Mouse (Mus musculus) neural tube, embryonic 10.5 days (tissue): ENCODE results near the gene Ccni.

ENCODE experiments used
- DNase-seq: peaks from one replicate; pipeline ENCODE4 v3.0.0-alpha.2; 2017; ENCODE audit warnings: low spot score; ENCODE audit errors: extremely low spot score

Gene Ccni

DNA sequence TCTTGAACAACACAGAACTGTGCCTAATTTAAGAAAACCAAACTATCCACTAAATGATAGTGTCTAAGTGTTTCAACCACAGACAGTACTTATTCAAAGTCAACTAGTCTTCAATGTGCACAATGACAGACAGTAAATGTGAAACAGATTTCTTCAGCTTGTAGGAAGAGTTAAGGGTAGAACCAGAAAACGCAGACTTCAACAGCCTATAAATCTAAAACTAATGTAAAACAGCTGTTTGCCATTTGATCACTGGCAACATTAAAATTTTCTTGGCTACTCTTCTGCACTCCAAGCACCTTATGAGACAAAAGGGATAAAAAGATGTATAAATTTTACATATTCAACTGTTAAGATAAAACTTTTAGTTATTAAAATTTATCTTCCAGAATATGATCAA, 5.1 kb downstream of the Ccni start:
- no peak for DNase-seq

DNA sequence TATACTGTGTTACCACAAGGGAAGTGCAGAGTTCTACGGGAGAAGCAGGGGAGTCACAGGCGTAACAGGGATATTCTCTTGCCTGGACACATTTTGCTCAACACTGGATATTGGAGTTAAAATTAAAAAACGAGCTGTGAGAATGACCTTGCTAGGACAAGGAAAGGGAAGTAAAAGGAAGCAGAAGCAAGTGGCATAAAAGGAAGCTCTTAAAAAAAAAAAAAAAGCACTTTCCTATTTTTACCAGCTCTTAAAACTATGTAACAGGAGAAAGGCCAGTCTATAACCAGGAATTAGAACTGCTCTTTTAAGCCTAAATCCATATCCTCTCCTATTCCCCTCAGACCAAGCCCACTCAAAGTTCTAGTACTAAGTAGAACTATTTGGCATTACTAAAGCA, 8.1 kb downstream of the Ccni start:
- DNase-seq, result no peak

DNA sequence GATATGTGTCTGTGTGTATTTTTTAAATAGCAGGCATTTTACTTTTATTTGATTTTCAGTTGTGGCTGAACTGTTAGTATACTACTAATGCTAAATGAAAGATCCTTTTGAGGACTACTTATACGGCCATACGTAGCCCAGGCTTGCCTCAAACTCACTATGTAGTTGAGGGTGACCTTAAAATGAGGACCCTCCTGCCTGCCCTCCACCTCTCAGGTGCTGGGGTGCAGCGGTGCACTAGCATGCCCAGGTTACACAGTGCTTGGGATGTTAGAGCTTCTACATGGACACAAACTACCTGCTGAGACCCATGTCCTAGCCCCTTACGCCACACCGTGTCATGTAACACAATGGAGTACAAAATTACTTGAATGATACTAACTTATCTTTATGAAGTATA, 15.9 kb downstream of the Ccni start:
- DNase-seq, result no peak

DNA sequence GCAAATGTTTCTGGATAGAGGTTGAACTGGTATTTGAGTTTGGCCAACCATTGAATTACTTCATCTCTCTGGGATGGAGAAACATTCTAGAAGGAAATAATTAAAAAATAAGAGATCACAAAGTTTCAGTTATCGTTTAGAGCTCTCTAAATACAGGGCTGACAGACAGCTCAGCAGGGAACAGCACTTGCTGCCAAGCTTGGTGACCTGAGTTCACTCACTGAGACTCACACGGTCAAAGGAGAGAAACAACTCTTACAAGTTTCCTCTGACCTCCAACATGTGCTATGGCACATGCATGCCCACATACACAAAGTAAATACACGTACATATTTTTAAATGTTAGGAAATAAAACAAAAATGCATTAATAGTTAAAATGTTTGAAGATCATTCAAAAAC, 16.7 kb downstream of the Ccni start:
- no peak for DNase-seq

DNA sequence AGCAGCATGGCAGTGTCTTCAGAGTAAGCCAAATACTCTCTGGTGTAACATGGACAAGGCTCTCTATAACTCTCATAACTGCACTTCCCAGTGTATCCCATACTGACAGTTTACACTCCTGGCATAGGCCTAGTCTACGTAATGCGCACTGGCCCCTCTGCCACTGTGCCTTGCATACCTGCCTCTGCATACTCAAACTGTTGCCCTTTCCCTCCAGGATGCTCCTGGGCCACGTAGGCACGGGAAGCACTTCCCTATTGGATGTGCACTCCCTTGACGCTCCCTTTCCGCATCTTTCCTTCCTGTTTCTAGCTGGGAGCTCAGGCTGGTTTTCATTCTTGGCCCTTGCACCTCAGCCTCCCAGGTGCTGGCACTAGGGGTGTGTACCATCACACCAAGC, 21.7 kb downstream of the Ccni start:
- no peak for DNase-seq

DNA sequence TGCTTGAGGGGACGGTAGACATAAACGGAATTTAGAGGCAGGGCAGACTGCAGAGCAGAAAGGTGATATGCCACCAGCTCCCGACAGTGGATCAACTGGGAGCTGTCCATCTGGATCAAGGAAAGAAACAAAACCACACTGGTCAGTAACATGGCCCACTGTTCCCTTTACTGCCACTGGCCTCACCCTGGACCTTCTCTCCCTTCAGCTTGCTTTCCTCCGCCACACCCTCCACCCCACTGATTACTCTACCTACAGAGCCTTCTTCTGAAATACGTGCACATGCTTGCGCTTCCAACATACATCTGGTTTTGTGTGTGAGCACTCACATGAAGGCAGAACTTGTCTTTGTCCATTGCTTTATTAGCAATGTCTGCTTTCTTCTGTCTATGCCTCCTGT, 23.0 kb downstream of the Ccni start:
- no peak for DNase-seq

DNA sequence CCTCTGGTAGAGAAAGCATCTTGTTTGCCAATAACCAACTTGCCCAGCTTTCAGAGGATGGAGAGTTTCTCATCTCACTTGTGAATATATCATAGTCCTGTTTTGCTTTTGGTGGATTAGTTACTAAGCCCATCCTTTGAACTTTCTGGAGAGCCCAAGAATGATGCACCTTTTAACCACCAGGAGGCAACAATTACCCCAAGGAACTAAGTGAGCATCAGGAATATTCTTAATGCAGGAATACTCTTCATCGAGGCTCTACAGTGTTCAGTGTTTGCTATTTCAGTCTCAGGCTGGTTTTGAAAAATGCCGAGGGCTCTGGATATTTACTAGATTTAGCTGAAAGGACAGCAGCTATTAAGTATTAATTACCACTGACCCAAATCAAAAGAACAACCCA, 26.0 kb downstream of the Ccni start:
- no peak for DNase-seq

DNA sequence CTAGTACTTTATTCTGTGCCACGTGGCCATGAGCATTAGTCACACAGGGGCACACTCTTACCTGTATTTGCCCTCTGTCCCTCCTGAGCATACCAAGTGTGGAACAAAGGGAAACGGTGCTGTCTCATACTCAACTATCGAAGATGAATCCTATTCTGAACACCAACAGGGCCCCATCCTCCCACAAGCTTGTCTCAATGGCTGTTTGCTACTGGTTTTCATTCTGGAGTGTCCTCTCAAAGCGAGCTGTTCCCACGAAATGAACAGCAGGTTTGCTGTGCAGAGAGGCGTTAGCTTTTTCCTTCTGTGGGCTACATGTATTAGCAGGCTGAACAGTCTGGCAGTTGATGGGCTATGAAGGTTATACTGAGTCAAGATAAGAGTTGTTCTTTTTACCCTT, 27.7 kb downstream of the Ccni start:
- DNase-seq, result no peak

DNA sequence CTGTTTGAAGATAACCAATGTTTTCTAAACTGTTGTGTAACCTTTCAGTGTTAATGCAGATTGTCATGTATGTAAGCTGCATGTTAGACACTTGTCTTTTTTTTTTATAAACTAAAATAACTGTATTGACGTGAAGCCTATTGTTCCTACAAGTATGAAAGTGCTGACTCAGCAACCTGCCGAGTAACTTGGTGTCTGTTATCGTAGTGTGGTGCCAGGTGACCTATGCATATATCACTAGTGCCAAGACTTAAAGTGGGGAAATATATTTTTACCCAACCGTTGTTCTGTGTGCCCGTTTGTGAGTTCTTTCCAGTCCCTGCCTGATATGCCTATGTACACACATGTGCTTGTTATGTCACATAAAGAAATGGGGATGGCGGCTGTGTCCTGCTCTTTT, 31.6 kb downstream of the Ccni start:
- DNase-seq, result no peak

DNA sequence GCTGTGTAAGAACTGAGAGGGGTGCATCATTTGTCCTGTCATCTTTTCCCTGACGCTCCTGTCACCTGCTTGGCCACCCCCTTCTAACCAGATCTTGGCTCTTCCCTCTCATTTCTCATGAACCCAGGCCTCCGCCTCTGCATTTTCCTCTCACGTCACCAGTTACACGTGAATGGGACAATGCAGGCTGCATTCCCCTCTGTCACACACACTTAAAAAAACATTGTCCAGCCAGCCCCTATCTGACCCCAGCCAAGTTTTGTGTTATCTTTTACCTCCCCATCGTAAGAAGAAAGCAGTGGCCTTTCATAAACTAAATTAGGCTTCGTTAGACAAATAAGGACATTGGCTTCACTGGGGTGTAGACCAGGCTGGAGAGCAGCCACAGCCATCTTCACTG, 33.8 kb downstream of the Ccni start:
- no peak for DNase-seq

DNA sequence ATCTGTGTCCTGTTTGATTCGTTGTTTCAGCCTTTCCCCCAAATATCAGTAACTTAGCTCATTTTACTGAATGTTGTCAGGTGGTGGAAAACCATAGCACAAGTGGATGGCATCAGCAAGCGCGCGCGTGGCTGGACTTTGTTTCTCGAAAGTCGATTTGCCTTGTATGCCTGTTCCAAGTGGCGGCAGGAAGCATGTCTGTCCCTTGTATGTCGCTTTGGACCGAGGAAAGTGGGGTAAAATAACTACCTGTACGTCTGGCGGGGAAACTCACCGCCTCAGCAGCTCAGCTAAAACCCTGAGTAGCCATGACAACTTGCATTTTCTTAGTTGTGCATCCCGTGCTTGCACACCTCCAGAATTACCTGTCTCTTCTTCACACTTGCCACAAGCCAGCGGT, 34.9 kb downstream of the Ccni start:
- DNase-seq, result no peak

DNA sequence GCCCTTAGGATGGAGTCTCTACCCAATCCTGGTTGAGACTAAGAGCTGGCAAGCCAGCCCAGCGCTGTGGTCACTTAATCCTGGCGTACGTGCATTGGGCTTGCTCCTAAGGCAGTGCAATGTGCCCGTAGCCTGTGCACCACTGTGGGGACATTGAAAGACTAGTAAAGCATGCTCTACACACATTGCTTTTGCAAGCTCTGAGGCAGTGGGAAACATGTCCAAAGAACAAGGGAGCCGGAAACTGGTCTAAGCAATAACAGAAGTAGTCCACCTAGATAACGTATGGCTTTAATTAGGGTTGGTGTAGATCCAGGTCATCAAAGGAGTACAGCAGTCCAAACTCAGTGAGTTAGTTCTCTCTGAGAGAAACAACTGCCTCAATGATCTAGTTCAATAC, 37.6 kb downstream of the Ccni start:
- DNase-seq, result no peak

DNA sequence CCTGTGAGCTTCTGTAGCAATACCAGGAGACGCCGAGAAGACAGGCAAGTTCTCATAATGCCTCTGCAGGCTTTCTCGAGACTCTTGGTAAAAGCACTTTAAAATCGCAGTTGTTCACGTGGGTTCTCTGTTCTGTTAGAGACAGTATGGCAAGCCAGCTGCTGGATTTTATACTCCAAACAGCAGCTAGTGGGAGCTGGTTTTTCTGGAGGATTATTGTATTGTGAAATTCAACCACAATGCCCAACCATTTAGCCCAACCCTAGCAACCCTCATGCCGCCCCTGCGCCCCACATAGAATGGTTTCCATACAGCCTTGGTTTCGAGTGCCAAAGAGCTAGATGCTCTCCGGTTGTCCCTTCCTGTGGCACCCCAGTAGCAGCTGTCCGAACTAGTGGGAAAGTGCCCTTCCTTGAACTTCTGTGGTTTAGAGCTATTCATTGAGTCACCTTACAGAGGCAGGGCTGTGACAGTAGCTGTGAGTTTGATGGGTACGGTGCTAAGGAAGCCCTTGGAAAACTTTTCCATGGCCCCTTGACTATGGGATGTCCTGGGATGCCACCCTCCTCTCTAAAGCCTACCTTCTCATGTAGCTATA, 38.3 kb downstream of the Ccni start:
- DNase-seq, result no peak

DNA sequence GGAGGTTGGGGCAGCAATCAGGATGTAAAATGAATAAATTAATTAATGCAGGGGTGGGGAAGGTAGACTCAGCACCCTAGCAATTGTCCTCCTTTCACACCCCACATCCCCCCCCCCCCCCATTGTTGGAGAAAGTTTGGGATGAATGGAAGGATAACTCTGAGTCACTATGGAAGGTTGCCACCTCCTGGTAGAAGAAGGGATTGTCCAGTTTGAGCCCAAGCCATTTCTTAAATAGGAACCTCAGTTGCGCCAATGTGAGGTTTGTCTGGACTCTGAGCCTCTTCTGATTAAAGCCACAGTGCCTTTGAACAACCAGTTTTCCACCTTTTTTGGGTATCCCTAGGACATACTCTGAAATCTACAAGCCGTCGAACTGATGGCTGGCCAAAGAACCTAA, 42.8 kb downstream of the Ccni start:
- no peak for DNase-seq

DNA sequence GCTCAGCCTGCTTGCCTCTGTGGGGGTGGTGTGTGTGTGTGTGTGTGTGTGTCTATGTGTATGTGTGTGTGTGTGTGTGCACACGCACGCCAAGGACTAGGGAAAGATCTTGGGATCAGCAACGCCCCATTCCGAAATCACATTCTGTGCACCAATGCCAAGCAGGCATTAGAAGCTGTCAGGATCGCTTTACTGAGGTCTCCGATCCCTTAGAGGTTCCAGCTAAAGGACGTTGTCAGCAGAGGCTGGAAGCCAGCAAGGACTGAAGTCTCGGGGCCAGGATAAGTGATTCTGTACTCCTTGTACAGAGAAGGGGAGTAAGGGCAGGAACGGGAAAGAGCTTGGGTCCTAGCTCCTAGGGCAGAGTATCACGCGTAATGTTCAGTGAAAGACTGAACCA, 51.9 kb downstream of the Ccni start:
- no peak for DNase-seq

DNA sequence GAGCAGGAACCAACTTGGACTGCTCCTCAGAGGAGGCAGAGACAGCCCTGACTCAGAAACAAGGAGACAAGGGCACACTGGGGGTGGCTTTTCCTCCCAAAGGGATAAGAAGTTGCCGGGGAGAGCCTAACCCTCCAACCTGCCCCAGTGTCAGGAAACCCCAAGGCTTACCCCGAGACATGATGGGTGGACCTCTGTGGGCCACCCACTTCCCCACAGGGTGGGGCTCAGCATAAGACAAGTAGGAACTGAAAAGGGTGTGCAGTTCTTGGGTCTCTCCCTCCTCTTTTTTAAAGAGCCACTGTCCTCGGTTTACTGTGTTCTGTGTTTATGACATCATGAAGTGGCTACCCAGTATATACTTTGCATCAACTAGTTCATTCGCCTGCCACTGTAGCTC, 53.8 kb downstream of the Ccni start:
- DNase-seq, result no peak

DNA sequence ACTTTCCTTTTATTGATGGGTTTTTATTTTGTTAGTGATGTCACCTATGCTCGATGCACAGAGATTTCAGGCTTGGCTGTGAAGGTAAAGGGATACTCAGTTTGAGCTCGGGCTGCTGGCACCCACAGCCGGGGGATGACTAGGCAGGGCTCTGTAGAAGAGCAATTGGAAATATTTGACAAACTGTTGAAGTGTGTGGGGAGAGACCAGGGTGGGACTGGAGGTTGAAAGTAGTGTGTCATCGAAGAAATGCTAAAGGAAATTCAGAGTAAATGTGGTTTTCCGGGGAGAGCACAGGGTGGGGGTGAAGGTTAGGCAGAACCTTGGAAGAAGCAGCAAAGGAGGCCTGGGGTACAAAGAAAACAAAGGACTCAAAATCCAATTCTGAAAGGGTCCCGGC, 54.3 kb downstream of the Ccni start:
- DNase-seq, result no peak

DNA sequence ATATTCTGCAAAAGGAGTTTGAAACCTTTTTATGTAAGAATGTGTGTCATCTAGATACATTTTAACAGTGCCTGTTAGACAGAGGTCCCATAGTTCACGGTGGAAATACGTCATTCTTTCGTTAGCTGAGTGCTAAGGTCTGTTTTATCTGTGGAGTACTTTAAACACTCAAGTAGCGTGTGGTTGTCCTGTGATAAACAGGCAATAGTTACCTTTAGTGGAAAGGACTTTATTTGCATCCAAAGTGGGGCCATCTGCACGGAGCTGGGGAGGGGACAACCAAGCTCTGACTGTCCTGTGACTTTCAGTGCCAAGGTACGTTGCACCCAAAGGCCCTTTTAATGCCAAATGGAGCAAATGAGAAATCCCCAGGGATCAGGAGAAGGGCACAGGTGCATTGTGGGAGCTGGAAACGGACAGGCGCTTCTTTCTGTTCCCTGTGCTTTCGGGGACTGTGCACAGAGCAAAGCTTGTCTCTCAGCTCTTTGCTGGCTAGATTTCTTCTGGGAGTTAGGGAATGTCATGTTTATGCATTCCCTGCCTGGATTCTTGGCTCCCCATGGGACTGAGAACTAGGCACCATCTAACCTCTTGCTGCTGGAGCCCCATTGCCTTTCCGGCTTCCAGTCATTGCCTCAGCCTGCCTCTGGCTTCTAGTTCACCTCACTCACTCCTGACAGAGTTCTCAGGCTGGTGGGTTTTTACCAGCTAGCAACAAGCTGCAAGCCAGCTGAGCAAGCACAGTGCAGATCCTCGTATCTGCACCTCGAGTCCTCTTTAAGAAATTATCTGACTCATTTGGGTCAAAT, 56.1 kb downstream of the Ccni start:
- DNase-seq, result no peak

DNA sequence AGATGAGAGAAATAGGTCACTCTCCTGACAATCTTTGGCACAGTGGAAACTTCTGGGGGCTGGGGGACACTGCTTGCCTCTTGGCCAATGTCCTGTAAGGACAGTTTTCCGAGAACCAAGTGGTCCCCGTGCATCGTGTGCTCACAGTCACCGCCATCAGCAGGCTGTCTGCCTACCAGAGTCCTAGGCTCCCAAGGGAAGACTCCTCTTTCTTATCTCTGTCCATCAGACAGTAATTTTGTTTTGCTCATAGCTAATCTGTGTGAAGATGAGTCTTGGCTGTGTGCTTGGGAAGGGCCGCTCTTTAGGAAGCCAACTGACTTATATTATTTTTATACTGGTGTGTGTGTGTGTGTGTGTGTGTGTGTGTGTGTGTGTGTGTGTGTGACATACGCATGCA, 60.8 kb downstream of the Ccni start:
- DNase-seq, result no peak

DNA sequence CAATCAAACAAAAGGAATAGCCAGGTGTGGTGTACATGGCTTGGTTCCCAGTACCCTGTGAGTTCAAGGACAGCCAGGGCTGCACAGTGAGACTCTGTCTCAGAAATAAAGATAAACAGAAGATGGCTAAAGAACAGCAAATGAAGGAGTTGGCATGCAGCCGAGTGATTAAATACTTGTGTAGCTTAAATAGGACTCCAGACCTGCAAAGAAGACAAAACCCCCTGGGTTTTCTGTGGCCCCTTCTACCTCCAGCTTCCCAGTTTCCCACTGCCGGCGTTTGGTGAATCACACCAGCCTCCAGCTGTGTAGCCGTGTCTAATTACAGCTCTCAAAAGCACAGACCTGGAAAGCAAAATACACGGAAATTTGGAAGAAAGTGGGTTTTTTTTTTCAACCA, 61.4 kb downstream of the Ccni start:
- no peak for DNase-seq

DNA sequence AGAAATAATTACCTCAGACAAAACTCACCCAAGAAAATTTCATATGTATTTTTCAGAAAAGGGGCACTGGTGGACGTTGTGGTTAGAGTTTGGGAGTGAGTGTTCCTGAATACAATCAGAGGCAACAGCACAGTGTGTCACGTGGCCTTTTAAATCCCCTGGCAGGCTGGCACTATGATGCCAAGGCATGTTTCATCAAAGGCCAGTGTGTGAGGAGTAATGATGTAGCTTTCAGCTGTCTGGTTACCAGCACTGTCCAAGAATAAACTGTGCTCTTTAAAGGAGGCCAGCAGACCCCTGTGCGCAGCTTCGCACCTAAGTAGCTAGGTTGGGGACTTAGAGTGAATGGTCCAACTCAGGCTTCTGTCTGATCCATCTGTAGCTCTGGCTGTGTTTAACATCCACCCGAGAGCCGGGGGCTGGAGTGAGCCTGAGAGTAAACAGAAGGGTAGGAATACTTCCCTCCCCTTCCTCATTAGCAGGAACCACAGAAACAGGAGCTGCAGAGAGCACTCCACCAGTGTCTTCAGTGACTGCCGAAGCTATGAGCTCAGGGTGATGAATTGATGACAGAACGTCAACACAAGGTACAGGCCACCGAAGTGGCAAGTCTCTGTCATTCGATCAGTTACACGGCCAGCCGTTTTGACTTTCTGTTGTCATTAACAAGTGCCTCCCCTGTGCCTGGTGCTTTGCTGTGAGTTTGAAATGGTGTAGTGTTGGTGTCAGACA, 62.8 kb downstream of the Ccni start:
- no peak for DNase-seq

DNA sequence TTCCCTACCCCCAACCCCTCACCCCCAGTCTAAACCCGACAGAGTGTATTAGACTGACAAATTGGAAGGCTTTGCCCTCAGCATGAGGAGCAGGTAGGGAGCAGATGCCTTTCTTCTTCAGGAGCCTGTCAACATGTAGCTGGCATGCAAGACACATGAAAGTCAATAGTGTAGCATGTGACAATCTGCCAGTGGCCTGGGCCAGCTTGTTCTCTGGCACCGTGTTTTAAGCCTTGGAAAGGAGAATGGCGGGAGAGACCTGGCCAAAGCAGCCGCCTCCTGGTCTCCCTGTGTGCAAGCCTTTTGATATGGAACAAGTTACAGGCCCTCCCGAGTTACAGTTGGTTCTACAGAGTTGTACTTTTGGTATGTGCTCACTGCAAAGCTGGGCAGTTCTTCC, 65.5 kb downstream of the Ccni start:
- DNase-seq, result no peak

DNA sequence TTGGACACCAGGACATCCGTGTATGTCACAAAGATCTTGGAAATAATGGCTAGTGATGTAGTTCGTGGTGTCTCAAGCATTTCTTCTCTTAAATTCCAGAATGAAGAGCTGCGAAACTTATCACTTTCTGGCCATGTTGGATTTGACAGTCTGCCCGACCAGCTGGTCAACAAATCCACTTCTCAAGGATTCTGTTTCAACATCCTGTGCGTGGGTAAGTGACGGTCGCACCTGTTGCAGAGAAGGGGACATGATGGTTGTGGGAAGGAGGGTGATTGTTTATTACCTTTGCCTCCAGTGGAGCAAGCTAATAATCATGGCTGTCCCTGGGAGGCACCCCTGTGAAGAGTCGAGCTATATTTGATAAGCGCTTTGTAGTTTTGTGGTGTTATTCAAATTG, 66.9 kb downstream of the Ccni start:
- no peak for DNase-seq
